Mouse (Mus musculus) brain, embryonic 14.5 days (tissue): ENCODE measurements around the gene Wfdc8. TPM values are rescaled to one million over a fixed set of nuclear protein-coding genes. Genes with fewer than 3 reads are reported as not detected.
"Not testable (repeated sequence)": the region's sequence is repeated elsewhere in the genome, so short reads cannot be mapped to it uniquely, and the experiment has no call there.

Experiments used
- DNase-seq: peaks from one replicate; pipeline ENCODE4 v3.0.0-alpha.2; 2011; ENCODE audit warnings: low read depth
- CTCF ChIP-seq: fragments of 200-500 bp; IDR thresholded peaks from 2 replicates; pipeline ENCODE4 v1.5.1; 2012; ENCODE audit warnings: inconsistent platforms, mild to moderate bottlenecking, moderate library complexity, borderline replicate concordance; ENCODE audit not compliant: insufficient read depth, insufficient read length; ENCODE audit errors: extremely low read depth
- POLR2A ChIP-seq: fragments of 200-500 bp; IDR thresholded peaks from 2 replicates; pipeline ENCODE4 v1.6.1; 2012; ENCODE audit warnings: mild to moderate bottlenecking, inconsistent platforms, borderline replicate concordance; ENCODE audit not compliant: poor library complexity, insufficient read depth, insufficient read length, severe bottlenecking; ENCODE audit errors: extremely low read depth
- polyA plus RNA-seq: library from polyadenylated mRNA; depleted of rRNA; stranded (reverse); fragments of >200 nt; gene quantifications from 2 replicates; pipeline ENCODE4 v1.2.3, GENCODE M21; 2012; rRNA removed

Wfdc8 gene
- not detected in 2 replicates for polyA plus RNA-seq

GRCm38 (mm10) chr2:164613471-164613870 is at the start of gene Wfdc8, which contains the start of gene Wfdc6b:
Gene Wfdc8, minus strand, starts transcription at chr2:164613626.
Gene Wfdc6b, plus strand, starts transcription at chr2:164613522.
- DNase-seq: not testable (repeated sequence)

GRCm38 (mm10) chr2:164656483-164656882 is 43.1 kb upstream of the Wfdc8 start, which contains the start of gene Wfdc9:
Gene Wfdc9, minus strand, starts transcription at chr2:164656583.
- no peak for TF ChIP-seq POLR2A

DNA sequence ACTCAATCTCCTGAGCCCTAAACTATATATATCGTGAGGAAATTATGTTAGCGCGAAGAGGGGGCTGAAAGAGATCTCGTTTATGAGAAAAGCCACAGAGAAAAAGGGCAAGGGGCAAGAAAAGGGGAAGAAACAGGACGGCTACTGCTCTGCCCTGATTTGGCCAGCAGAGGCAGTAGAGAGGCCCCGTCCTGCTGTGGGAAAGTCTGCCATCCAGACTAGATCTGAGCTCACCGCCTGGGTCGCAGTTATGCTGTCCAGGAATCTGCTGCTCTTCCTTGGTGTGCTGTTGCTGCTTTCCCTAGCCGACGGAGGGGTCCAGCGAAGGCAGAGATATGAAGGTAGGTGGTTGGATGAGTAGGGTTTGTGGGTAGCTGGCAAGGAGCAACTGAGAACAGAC is 42.4 kb upstream of the Wfdc8 start, which contains the start of gene Wfdc10:
Gene Wfdc10 (plus strand): TSS at position 189 of the 400 bp plus-strand sequence.
- DNase-seq: peak; percentile 43
- no peak for TF ChIP-seq POLR2A
- TF ChIP-seq CTCF: peak; percentile 94

More at GRCm38 (mm10) chr2:164656483-164656882, 43.1 kb upstream of the Wfdc8 start, which contains the start of gene Wfdc9:
- DNase-seq: no peak

- TF ChIP-seq CTCF (no peak), POLR2A (no peak)
- DNase-seq: peak; percentile 28
Measured at GRCm38 (mm10) chr2:164641881-164642673, 28.7 kb upstream of the Wfdc8 start.

DNA sequence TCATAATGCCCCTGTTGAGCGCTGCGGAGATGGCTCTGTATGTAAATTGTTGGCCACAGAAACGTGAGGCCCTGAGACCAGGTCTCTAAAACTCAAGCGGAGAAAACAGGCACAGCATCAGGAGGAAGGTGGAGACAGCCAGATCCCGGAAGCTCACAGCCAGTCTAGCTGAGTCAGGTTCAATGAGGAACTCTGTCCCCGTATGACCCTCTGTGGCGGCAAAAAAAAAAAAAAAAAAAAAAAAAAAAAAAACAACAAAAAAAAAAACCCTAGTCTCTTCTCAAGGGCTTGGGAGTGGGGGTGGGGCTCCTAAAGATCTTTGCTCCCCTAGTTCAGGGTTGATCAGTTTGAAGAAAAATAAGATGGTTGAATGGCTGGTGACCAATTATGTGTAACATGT is 27.7 kb upstream of the Wfdc8 start:
- DNase-seq: no peak
- TF ChIP-seq CTCF: no peak
- no peak for TF ChIP-seq POLR2A

GRCm38 (mm10) chr2:164638696-164639095 is 25.3 kb upstream of the Wfdc8 start, which contains the start of gene Wfdc16:
Gene Wfdc16, minus strand, starts transcription at chr2:164638796.
- DNase-seq: no peak
- TF ChIP-seq POLR2A (no peak), CTCF (no peak)

- TF ChIP-seq CTCF (peak; percentile 29; the same call in 1 of the 2 replicates), POLR2A (no peak)
Measured at GRCm38 (mm10) chr2:164635266-164635665, 21.8 kb upstream of the Wfdc8 start.

GRCm38 (mm10) chr2:164621775-164622174 is 8.3 kb upstream of the Wfdc8 start:
- TF ChIP-seq CTCF (no peak), POLR2A (no peak)
- DNase-seq: no peak

More at GRCm38 (mm10) chr2:164635266-164635665, 21.8 kb upstream of the Wfdc8 start:
- DNase-seq: no peak

DNA sequence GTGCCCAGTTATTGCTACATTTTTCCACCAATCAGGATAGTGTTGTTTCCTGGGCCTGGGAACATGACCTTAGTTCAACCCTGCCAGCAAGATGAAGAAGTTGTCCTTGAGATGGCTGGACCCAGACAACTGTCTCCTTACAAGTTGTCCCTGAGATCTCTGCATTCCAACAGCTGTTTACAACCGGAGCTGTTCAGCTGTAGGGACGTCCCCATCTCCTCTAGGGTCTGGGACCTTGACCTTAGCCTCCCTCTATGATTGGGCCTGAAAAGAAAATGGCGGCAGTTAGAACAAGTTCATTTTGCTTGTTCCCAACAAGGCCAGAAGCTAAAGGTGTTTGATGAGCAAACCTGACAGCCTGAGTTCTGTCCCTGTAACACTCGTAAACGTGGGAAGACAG is 5.6 kb upstream of the Wfdc8 start:
- no peak for DNase-seq
- TF ChIP-seq CTCF: no peak
- TF ChIP-seq POLR2A: no peak

DNA sequence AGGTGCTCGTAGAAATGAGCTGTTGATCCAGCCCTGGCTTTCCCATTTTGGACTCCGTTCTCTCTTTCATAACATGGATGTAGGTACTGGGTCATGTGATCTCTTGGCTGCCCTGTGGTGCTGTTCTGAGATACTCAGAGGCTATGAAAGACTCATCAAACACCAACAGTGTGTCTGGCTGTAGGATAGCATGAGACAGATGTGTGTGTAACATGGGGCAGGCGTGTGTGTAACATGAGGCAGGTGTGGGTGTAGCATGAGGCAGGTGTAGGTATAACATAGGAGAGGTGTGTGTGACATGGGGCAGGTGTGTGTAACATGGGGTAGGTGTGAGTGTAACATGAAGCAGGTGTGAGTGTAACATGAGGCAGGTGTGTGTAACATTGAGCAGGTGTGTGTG is 2.0 kb upstream of the Wfdc8 start:
- no peak for TF ChIP-seq POLR2A
- DNase-seq: no peak

GRCm38 (mm10) chr2:164608781-164609180 is 4.6 kb downstream of the Wfdc8 start:
- no peak for DNase-seq
- TF ChIP-seq CTCF (no peak), POLR2A (no peak)

DNA sequence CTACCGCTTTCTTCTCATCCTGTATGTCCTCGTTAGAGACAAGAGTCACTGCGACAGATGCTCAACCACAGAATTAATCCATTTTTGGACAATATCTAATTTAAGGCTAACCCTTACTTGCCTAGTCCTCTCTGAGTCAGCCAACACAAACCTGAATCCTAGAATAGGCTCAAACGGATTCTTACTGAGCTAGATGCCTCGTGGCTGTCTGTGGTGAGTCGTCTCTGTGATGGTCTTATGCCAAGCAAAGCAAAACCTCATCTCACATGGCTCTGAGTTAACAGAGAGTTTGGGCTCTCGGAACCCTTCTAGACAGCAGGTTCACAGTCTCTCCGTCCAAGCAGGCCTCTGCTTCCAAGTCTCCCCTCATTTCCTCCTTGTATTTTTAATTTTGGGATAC is 9.0 kb downstream of the Wfdc8 start:
- no peak for DNase-seq
- TF ChIP-seq CTCF: no peak
- no peak for TF ChIP-seq POLR2A
